Mouse (Mus musculus) heart, postnatal 0 days (tissue): ENCODE measurements around the gene Camkk2.

ENCODE experiments used
- CTCF ChIP-seq: IDR thresholded peaks from 2 replicates; pipeline ENCODE4 v1.5.1; 2016; ENCODE audit warnings: antibody characterized with exemption, control low read depth, low read depth
- EP300 ChIP-seq: IDR thresholded peaks from 2 replicates; pipeline ENCODE4 v1.6.1; 2016; ENCODE audit warnings: antibody characterized with exemption, low read depth

DNA sequence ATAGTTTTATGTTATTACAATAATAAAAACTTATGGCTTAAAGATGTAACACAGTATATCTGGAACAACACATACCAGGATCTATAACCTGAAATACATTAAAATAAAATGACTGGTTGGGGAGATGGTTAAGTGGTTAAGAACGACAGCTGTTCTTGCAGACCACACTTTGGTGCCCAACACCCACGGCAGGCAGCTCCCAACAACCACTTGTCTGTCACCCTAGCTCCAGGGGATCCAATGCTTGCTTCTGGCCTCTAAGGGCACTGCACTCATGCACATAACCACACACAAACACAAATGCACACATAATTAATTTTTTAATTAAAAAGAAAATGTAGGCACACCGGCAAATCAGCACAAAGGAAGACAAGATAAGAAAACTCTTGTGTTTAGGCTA, 33.5 kb upstream of the Camkk2 start:
- no peak for TF ChIP-seq EP300
- no peak for TF ChIP-seq CTCF
